Mouse (Mus musculus) stomach, postnatal 0 days (tissue): Measurements from ENCODE around the gene Vezt. TPM values are rescaled to one million over a fixed set of nuclear protein-coding genes. Genes with fewer than 3 reads are reported as not detected.

Source experiments
- ATAC-seq: fragments of 200-750 bp; cut with Nextera tagmentation; 2 replicates; pipeline ENCODE4 v1.8.0; 2017; ENCODE audit not compliant: low FRiP score, low TSS enrichment
- DNase-seq: peaks from one replicate; pipeline ENCODE4 v3.0.0-alpha.2; 2016; ENCODE audit warnings: low spot score
- H3K27ac ChIP-seq: fragments of 300-500 bp; sonication (generic); replicated peaks from 2 replicates; pipeline ENCODE4 v1.5.1; 2014; ENCODE audit warnings: mild to moderate bottlenecking, control low read depth
- H3K27me3 ChIP-seq: fragments of 300-500 bp; sonication (generic); 2 replicates; pipeline ENCODE4 v1.6.1; 2014; ENCODE audit warnings: low read length; ENCODE audit not compliant: control insufficient read depth, insufficient read depth
- H3K36me3 ChIP-seq: fragments of 300-500 bp; sonication (generic); 2 replicates; pipeline ENCODE4 v1.6.1; 2014; ENCODE audit warnings: low read length, mixed read lengths; ENCODE audit not compliant: control insufficient read depth, insufficient read depth
- H3K4me1 ChIP-seq: fragments of 300-500 bp; sonication (generic); replicated peaks from 2 replicates; pipeline ENCODE4 v1.6.1; 2014; ENCODE audit warnings: antibody characterized with exemption; ENCODE audit not compliant: control insufficient read depth, insufficient read depth
- H3K4me2 ChIP-seq: fragments of 300-500 bp; sonication (generic); replicated peaks from 2 replicates; pipeline ENCODE4 v1.6.1; 2014; ENCODE audit warnings: low read depth, mild to moderate bottlenecking, control low read depth, moderate library complexity
- H3K4me3 ChIP-seq: fragments of 300-500 bp; sonication (generic); 2 replicates; pipeline ENCODE4 v1.5.1; 2014; ENCODE audit warnings: low read depth, low read length, control low read depth
- H3K9ac ChIP-seq: fragments of 300-500 bp; sonication (generic); 2 replicates; pipeline ENCODE4 v1.6.1; 2014; ENCODE audit warnings: mild to moderate bottlenecking, low read length, control low read depth, mixed read lengths
- H3K9me3 ChIP-seq: fragments of 300-500 bp; sonication (generic); 2 replicates; pipeline ENCODE4 v1.6.1; 2016; ENCODE audit warnings: low read length; ENCODE audit not compliant: control insufficient read depth
- CTCF ChIP-seq: IDR thresholded peaks from 2 replicates; pipeline ENCODE4 v1.5.1; 2016; ENCODE audit warnings: antibody characterized with exemption, low read depth, mild to moderate bottlenecking, moderate library complexity
- EP300 ChIP-seq: optimal IDR thresholded peaks from 2 replicates; pipeline ENCODE3; 2016; ENCODE audit warnings: antibody characterized with exemption
- WGBS: fragments of 180-500 bp; shearing (Covaris S2); extraction: QIAGEN DNeasy Blood & Tissue Kit; methylation state at CpG from one replicate; pipeline ENCODE4 v1.1.7; 2014; 5-methylcytosine and 5-hydroxymethylcytosine counted together
- polyA plus RNA-seq: library from polyadenylated mRNA; unstranded; fragments of >200 nt; fragmentation: Nextera tagmentation; extraction: Ambion mirVana; gene quantifications from 2 replicates; pipeline ENCODE4 v1.2.1, GENCODE M21; 2015

Vezt gene
- polyA plus RNA-seq, 1 experiment from 2014 or later = 13.2 TPM

GRCm38 (mm10) chr10:94000223-94000622 is 35.4 kb downstream of the Vezt start:
- no peak for ATAC-seq
- H3K27me3 ChIP-seq = no peaks in the 10 kb centered on the region
- H3K4me2 ChIP-seq = no peak overlapping the region
- no peak overlapping the region for H3K27ac ChIP-seq
- no peak overlapping the region for H3K9ac ChIP-seq
- TF ChIP-seq CTCF (no peak), EP300 (no peak)
- no peaks in the 10 kb centered on the region for H3K4me1 ChIP-seq
- H3K36me3 ChIP-seq = peaks cover 20% of the 10 kb centered on the region
- no peak overlapping the region for H3K4me3 ChIP-seq
- 88% methylated on average over 10 of the region's 10 CpGs for WGBS
- DNase-seq = no peak
- H3K9me3 ChIP-seq = no peaks in the 10 kb centered on the region

DNA sequence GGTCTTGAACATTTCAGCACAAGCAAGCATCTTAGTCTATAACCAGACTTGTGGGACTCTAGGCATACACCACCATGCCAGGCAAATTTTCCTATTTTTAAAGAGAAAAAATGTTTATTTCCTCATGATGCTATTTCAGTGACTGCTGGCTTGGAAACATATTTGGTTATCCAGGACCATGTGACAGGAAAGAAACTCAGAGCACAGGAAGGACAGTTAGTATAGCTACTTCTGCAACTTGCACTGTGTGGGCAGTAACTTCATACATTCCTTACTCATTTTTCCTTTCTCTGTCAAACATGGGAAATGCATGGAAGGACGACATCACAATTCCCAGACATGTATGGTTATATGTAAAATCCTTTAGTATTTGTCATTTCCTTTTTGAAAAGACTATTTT is 36.3 kb downstream of the Vezt start:
- no peak overlapping the region for H3K27ac ChIP-seq
- ATAC-seq (no peak), DNase-seq (no peak)
- H3K4me2 ChIP-seq = no peak overlapping the region
- H3K9me3 ChIP-seq = no peaks in the 10 kb centered on the region
- H3K4me1 ChIP-seq = no peaks in the 10 kb centered on the region
- no peaks in the 10 kb centered on the region for H3K27me3 ChIP-seq
- H3K36me3 ChIP-seq = peaks cover 20% of the 10 kb centered on the region
- H3K9ac ChIP-seq = no peak overlapping the region
- H3K4me3 ChIP-seq = no peak overlapping the region
- no peak for TF ChIP-seq CTCF
- TF ChIP-seq EP300 = no peak
- 97% methylated on average over 1 of the region's 1 CpGs for WGBS

- ATAC-seq (no peak), DNase-seq (no peak)
- no peak overlapping the region for H3K27ac ChIP-seq
- no peak overlapping the region for H3K4me3 ChIP-seq
- no peak overlapping the region for H3K9ac ChIP-seq
- no peaks in the 10 kb centered on the region for H3K4me1 ChIP-seq
- 100% methylated on average over 1 of the region's 1 CpGs for WGBS
- no peaks in the 10 kb centered on the region for H3K9me3 ChIP-seq
- no peak overlapping the region for H3K4me2 ChIP-seq
- TF ChIP-seq CTCF = no peak
- H3K27me3 ChIP-seq = no peaks in the 10 kb centered on the region
- peaks cover 21% of the 10 kb centered on the region for H3K36me3 ChIP-seq
Observed at GRCm38 (mm10) chr10:93995100-93995499, 40.5 kb downstream of the Vezt start.

DNA sequence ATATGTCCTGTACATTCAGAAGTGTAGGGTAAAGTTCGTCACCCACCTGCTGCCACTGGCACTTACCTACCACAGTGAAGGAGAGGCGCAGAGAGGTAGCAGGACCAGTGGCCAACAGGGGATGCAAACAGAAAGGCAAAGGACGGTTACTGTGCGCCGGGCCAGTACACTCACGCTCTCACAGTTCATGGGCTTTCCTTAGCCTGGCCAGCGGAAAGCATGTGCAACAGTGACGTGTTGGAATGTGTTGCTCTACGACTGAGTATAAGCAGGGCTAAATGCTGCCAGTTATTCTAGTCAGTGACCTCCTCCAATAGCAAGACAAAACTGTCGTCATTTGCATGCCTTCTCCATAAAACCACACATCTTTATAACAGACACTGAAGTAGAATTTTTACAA is 41.5 kb downstream of the Vezt start:
- ATAC-seq (no peak), DNase-seq (no peak)

DNA sequence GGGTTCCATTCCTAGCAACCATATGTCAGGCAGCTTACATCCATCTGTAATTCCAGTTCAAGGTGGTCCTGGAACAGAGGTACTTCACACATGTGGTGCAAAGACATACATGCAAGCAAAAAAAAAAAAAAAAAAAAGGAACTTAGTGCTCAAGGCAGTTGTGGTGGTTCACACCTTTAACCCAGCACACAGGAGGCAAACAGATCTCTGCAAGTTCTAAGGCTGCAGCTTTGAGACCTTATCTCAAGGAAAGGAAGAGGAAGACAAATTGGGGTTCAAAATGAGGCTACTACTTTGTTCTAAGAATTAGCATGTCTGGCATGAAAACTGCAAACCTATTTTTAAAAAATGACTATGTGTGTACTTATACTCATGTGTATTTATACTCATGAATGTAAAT is 50.3 kb downstream of the Vezt start:
- Histone ChIP-seq H3K36me3 (peaks cover 7% of the 10 kb centered on the region), H3K4me2 (no peak overlapping the region), H3K9me3 (no peaks in the 10 kb centered on the region), H3K27ac (no peak overlapping the region), H3K27me3 (no peaks in the 10 kb centered on the region), H3K4me3 (no peak overlapping the region), H3K9ac (no peak overlapping the region), H3K4me1 (no peaks in the 10 kb centered on the region)
- ATAC-seq = no peak
- no peak for DNase-seq
- TF ChIP-seq CTCF (no peak), EP300 (no peak)

More for the DNA sequence above, 41.5 kb downstream of the Vezt start:
- no peak overlapping the region for H3K4me3 ChIP-seq
- no peak overlapping the region for H3K27ac ChIP-seq
- TF ChIP-seq CTCF (no peak), EP300 (no peak)
- H3K9me3 ChIP-seq = no peaks in the 10 kb centered on the region
- H3K9ac ChIP-seq = no peak overlapping the region
- no peaks in the 10 kb centered on the region for H3K4me1 ChIP-seq
- H3K4me2 ChIP-seq = no peak overlapping the region
- H3K36me3 ChIP-seq = peaks cover 21% of the 10 kb centered on the region
- 93% methylated on average over 10 of the region's 10 CpGs for WGBS
- H3K27me3 ChIP-seq = no peaks in the 10 kb centered on the region

GRCm38 (mm10) chr10:93969306-93969705 is 66.3 kb downstream of the Vezt start:
- Histone ChIP-seq H3K9ac (no peak overlapping the region), H3K27ac (no peak overlapping the region), H3K4me1 (no peaks in the 10 kb centered on the region), H3K4me2 (no peak overlapping the region), H3K9me3 (no peaks in the 10 kb centered on the region), H3K36me3 (0 out of 2 replicates have a peak, but pooled peaks cover 10% of the 10 kb centered on the region), H3K4me3 (no peak overlapping the region), H3K27me3 (no peaks in the 10 kb centered on the region)
- DNase-seq (no peak), ATAC-seq (no peak)
- 71% methylated on average over 10 of the region's 10 CpGs for WGBS
- TF ChIP-seq CTCF = no peak
